Comparison of ENCODE assay signal across 43 mouse cellular contexts in genomic region chr17:46446264-46446663, GRCm38 (mm10). TPM values are rescaled to one million over a fixed set of nuclear protein-coding genes. Genes with fewer than 3 reads are reported as not detected.
"Had no signal": no experiment of that assay in that cellular context is flagged by ENCODE, and none has a peak within 500 bp of the region (broad histone marks: within the 10 kb centered on the region; RNA-seq: fewer than 3 reads in every experiment).

No protein-coding gene starts in this region.

- H3K9me3 ChIP-seq: heart, embryonic 10.5 days; heart, embryonic 12.5 days; heart, embryonic 13.5 days; heart, embryonic 15.5 days; hindbrain, embryonic 10.5 days; hindbrain, embryonic 12.5 days; hindbrain, embryonic 13.5 days; hindbrain, embryonic 15.5 days; intestine, embryonic 15.5 days; kidney, embryonic 15.5 days had no signal

- DNase-seq: heart, postnatal 10 days; heart, postnatal 14 days; heart, postnatal 36 days; heart, postnatal 4 days; kidney, adult 11 months; kidney, adult 18-20 months; kidney, adult 2 months; kidney, adult 8-10 months; kidney, adult 9 months; kidney, postnatal 10 days; kidney, postnatal 14 days; kidney, postnatal 25 days; kidney, postnatal 36 days; kidney, postnatal 4 days; layer of hippocampus, adult 9-11 months; layer of hippocampus, postnatal 36 days had no signal

- H3K27ac ChIP-seq: heart, embryonic 13.5 days; heart, embryonic 15.5 days; hindbrain, embryonic 10.5 days; hindbrain, embryonic 12.5 days; hindbrain, embryonic 13.5 days; hindbrain, embryonic 14.5 days; hindbrain, embryonic 15.5 days; hindbrain, postnatal 0 days; intestine, embryonic 15.5 days; kidney, embryonic 15.5 days; kidney, postnatal 0 days; layer of hippocampus, adult 2 months had no signal

- H3K36me3 ChIP-seq: heart, embryonic 10.5 days; heart, embryonic 12.5 days; heart, embryonic 13.5 days; heart, embryonic 15.5 days; hindbrain, embryonic 15.5 days; intestine, embryonic 15.5 days; kidney, embryonic 15.5 days had no signal

- H3K4me2 ChIP-seq: hindbrain, embryonic 13.5 days; hindbrain, embryonic 14.5 days; hindbrain, embryonic 15.5 days; intestine, embryonic 15.5 days had no signal

- H3K4me1 ChIP-seq: hindbrain, embryonic 15.5 days had no signal

- H3K9ac ChIP-seq: heart, embryonic 12.5 days; heart, embryonic 13.5 days; hindbrain, embryonic 12.5 days; hindbrain, embryonic 13.5 days; hindbrain, embryonic 14.5 days; hindbrain, embryonic 15.5 days; intestine, embryonic 15.5 days; kidney, embryonic 15.5 days had no signal

- H3K4me3 ChIP-seq: hindbrain, embryonic 12.5 days; hindbrain, embryonic 13.5 days; hindbrain, embryonic 15.5 days; layer of hippocampus, adult 2 months had no signal

- ATAC-seq: hindbrain, embryonic 16.5 days; hindbrain, postnatal 0 days; inflammation-experienced regulatory T-cells, adult 6 months; intestine, embryonic 15.5 days; intestine, embryonic 16.5 days; intestine, postnatal 0 days had no signal

RNA-seq across cellular contexts. Expression of gene Slc22a7, which starts 8.0 kb away (rescaled TPM):
- total RNA-seq: heart, postnatal 10 days; heart, postnatal 14 days; heart, postnatal 25 days; heart, postnatal 36 days; heart, postnatal 4 days; hematopoietic stem cell, adult 5-6 weeks; hindbrain, postnatal 0 days had no signal
- polyA plus RNA-seq: heart, embryonic 11.5 days; heart, embryonic 12.5 days; heart, embryonic 13.5 days; heart, embryonic 14.5 days; heart, postnatal 0 days; hindbrain, embryonic 10.5 days; hindbrain, embryonic 11.5 days; hindbrain, embryonic 12.5 days; hindbrain, embryonic 13.5 days; hindbrain, embryonic 14.5 days; hindbrain, embryonic 15.5 days; hindbrain, embryonic 16.5 days; hindbrain, postnatal 0 days; inflammation-experienced regulatory T-cells, adult 6 months; intestine, embryonic 14.5 days; intestine, embryonic 15.5 days; intestine, embryonic 16.5 days; intestine, postnatal 0 days; kidney, embryonic 14.5 days; kidney, embryonic 15.5 days; large intestine, adult 2 months had no signal

RNA-seq across cellular contexts. Expression of gene Crip3, which starts 17.5 kb away (rescaled TPM):
- total RNA-seq: hematopoietic stem cell, adult 5-6 weeks had no signal
- polyA plus RNA-seq: inflammation-experienced regulatory T-cells, adult 6 months had no signal
